Mouse (Mus musculus) embryonic fibroblast, embryonic 13.5 days (primary cell): ENCODE measurements around the gene Opn5. TPM values are rescaled to one million over a fixed set of nuclear protein-coding genes. Genes with fewer than 3 reads are reported as not detected.

Source experiments
- H3K27ac ChIP-seq: 2 replicates; pipeline ENCODE4 v1.5.1; 2012; ENCODE audit warnings: low read length, control low read depth, inconsistent platforms; ENCODE audit not compliant: insufficient read depth
- H3K4me1 ChIP-seq: 2 replicates; pipeline ENCODE4 v1.6.1; 2011; ENCODE audit warnings: low read length; ENCODE audit not compliant: control insufficient read depth, insufficient read depth
- H3K4me3 ChIP-seq: 2 replicates; pipeline ENCODE4 v1.5.1; 2011; ENCODE audit warnings: mild to moderate bottlenecking, control low read depth, low read length; ENCODE audit not compliant: insufficient read depth
- CTCF ChIP-seq: IDR thresholded peaks from 2 replicates; pipeline ENCODE4 v1.5.1; 2011; ENCODE audit warnings: mild to moderate bottlenecking, control low read depth, low read length, moderate library complexity, borderline replicate concordance; ENCODE audit not compliant: insufficient read depth
- POLR2A ChIP-seq: IDR thresholded peaks from 2 replicates; pipeline ENCODE4 v1.6.1; 2011; ENCODE audit warnings: low read depth, mild to moderate bottlenecking, control low read depth, low read length, moderate library complexity
- polyA plus RNA-seq: library from polyadenylated mRNA; stranded (reverse); fragments of >200 nt; gene quantifications from 2 replicates; pipeline ENCODE4 v1.2.4, GENCODE M21; 2011; ENCODE audit warnings: low read depth; ENCODE audit not compliant: missing spikeins, insufficient read length

Gene Opn5
- polyA plus RNA-seq, 1 experiment: not detected

DNA sequence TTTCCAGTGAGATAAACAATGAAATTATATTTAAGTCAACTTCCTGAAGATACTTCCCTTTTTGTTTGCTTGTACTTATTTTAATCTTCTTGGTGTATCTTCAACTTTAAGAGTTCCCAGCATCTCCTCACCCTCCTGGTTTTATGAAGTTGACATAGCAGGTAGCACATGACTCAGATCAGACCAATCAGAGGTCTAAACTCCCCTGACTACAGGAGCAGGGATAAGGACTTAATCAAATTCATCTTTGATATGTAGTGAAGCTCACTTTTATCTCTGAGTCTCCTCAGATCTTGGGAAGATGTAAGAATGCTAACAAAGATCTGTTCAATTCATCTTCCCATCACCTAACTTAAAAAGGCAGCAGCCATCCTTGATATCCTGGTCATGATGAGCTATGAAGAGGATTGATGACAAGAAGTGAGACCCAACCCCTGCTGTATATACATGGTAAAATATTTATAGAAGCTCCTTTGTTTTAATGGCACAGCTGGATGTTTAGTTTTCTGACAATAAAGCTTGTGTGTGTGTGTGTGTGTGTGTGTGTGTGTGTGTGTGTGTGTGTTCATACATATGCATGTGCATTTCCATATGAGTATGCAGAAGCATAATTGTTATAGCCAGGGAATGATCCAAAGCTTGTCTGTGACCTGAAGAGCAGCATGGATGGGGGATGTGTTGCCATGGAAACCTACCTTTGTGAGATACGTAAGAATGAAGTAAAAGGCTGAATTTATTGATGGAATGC, 28.7 kb downstream of the Opn5 start:
- Histone ChIP-seq H3K4me3 (no peak overlapping the region), H3K4me1 (peaks cover 16% of the 10 kb centered on the region), H3K27ac (no peak overlapping the region)
- TF ChIP-seq POLR2A (no peak), CTCF (no peak)

DNA sequence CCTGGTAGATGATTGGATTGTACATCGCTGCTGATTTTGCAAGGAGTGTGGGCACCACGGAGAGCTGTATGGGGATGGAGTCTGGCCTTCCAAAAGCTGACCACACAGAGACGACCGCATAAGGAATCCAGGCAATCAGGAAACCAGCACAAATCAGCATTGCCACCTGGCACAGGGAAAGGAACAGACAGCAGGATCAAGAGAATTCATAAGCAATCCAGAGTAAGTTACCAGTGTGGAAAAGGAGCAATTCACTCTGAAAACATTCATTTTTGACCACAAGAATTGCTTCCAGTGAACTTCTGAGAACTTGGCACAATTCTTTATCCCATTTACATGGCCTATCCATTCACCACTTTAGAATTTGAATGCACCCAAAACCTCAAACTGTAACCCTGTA, 30.6 kb downstream of the Opn5 start:
- TF ChIP-seq POLR2A (no peak), CTCF (no peak)
- peaks cover 18% of the 10 kb centered on the region for H3K4me1 ChIP-seq
- peak overlapping the region; percentile 98 for H3K27ac ChIP-seq
- H3K4me3 ChIP-seq: no peak overlapping the region

GRCm38 (mm10) chr17:42580196-42580595, 31.0 kb downstream of the Opn5 start:
- Histone ChIP-seq H3K4me3 (no peak overlapping the region), H3K4me1 (peaks cover 18% of the 10 kb centered on the region), H3K27ac (peak overlapping the region; percentile 98)
- no peak for TF ChIP-seq POLR2A
- TF ChIP-seq CTCF: no peak

- Histone ChIP-seq H3K4me1 (peaks cover 17% of the 10 kb centered on the region), H3K27ac (peak overlapping the region; percentile 94), H3K4me3 (no peak overlapping the region)
- no peak for TF ChIP-seq POLR2A
Measured at GRCm38 (mm10) chr17:42576671-42577168, 34.5 kb downstream of the Opn5 start.

DNA sequence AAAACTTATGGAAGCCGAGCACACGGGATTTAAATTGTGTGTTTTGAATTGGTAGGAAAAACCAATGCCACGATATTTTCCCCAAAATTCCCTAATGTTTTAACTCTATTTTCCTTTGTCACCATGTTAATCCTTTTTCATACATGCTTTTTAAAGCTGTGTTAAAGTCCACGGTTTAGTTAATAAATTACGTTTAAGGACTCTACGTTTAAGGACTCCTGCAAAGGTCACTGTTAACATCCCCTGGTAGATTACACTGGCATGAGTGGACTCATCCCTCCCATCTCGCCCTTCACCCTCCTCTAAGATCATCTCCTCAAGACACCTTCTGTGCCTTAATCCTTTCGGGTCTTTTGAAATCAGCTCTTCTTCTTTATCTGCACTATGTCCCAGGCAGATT, 37.4 kb downstream of the Opn5 start:
- H3K4me1 ChIP-seq: peaks cover 9% of the 10 kb centered on the region
- no peak overlapping the region for H3K4me3 ChIP-seq
- TF ChIP-seq CTCF (no peak), POLR2A (no peak)
- no peak overlapping the region for H3K27ac ChIP-seq

DNA sequence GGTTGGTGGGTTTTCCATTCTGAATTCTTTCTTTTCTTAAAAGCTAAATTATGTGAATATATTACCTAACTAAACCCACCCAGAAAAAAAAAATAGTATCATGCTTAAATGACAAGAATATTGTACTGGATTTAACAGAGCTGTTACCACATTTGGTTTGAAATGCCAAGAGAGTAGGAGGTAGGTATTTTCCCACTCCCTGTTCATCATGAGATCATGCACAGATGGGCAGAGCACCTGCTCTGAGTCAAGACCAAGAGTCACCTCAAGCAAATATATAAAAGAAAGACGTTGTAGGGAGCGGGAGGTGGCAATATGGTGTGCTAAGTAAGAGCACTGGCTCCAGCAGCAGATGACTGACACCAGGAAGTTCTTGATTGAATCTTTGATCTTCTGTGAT, 61.6 kb downstream of the Opn5 start:
- no peak for TF ChIP-seq POLR2A
- no peaks in the 10 kb centered on the region for H3K4me1 ChIP-seq
- no peak overlapping the region for H3K4me3 ChIP-seq
- no peak overlapping the region for H3K27ac ChIP-seq

- TF ChIP-seq CTCF (no peak), POLR2A (no peak)
- no peaks in the 10 kb centered on the region for H3K4me1 ChIP-seq
Measured at GRCm38 (mm10) chr17:42530147-42530546, 81.0 kb downstream of the Opn5 start.

GRCm38 (mm10) chr17:42509356-42510262, 101.6 kb downstream of the Opn5 start:
- Histone ChIP-seq H3K27ac (peak overlapping the region; percentile 80), H3K4me3 (no peak overlapping the region), H3K4me1 (peaks cover 2% of the 10 kb centered on the region; the same call in 1 of the 2 replicates)
- TF ChIP-seq CTCF (no peak), POLR2A (no peak)

More at GRCm38 (mm10) chr17:42530147-42530546, 81.0 kb downstream of the Opn5 start:
- Histone ChIP-seq H3K27ac (no peak overlapping the region), H3K4me3 (no peak overlapping the region)

Other genes starting within 250 kb of the Opn5 start
- gene Adgrf4, start 80.9 kb upstream of the Opn5 start, polyA plus RNA-seq: not detected in 2 replicates
- gene Adgrf2, start 130.8 kb upstream of the Opn5 start, polyA plus RNA-seq: not detected in 2 replicates